9 mouse cellular contexts compared by ENCODE assay signal in the genomic region with DNA sequence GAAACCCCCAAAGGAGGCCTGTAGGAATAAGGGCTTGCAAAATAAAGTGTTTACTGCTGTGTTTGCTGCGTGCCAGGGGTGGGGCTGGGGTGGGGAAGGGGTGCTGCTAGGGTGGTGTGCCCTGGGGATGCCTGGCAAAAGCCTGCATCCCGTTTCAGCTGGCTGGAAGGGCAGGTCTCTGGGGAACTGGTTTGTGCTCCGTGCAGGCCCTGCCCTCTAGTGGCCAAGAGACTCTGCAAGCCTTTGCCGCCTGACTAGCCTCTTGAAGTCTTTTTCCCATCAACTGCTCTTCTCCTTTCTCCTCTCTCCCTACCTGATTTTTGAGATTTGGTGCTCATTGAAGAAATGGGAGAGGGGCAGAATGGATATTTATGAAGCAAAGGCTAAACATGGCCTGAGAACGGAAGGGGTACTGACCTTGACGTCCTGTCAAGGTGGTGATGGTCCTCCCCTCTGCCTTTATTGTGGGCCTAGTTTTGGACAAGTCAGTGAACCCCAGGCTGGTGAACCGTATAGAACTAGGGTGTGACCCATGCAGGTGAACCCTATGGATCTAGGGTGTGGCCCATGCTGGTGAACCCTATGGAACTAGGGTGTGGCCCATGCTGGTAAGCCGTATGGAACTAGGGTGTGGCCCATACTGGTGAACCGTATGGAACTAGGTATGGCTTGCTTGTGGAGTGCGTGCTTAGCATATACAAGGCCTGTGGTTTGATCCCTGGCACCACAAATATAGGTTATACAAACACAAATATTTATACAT. TPM values are rescaled to one million over a fixed set of nuclear protein-coding genes. Genes with fewer than 3 reads are reported as not detected.
DNase-seq lines count a peak whose midpoint lies in the region; ATAC-seq lines count a peak whose summit lies in the region.
"Had no signal": no experiment of that assay in that cellular context is flagged by ENCODE, and none has a peak within 500 bp of the region (broad histone marks: within the 10 kb centered on the region; RNA-seq: fewer than 3 reads in every experiment).

No protein-coding gene starts in this region.

- no peaks in the 10 kb centered on the region for H3K27me3 ChIP-seq in intestine, embryonic 16.5 days (replicated peaks; ENCODE audit: control insufficient read depth, insufficient read depth, low read length)
- H3K27me3 ChIP-seq in midbrain, embryonic 14.5 days (ENCODE audit: control insufficient read depth, insufficient read depth, low read length): no peaks in the 10 kb centered on the region

- intact Hi-C loops in left cerebral cortex, postnatal 14 days (cut with DNase I): loop anchor here (1.0 to 10.0 kb wide), 3 partner anchors 98 to 400 kb away; no protein-coding TSS in a partner anchor

- no peaks in the 10 kb centered on the region for H3K36me3 ChIP-seq in intestine, embryonic 16.5 days (ENCODE audit: control insufficient read depth, insufficient read depth, low read length)
- H3K36me3 ChIP-seq in midbrain, embryonic 14.5 days (ENCODE audit: control insufficient read depth, insufficient read depth, low read length): no peaks in the 10 kb centered on the region

- WGBS in intestine, embryonic 16.5 days: 35% methylated on average over 10 of the region's 10 CpGs
- 44% methylated on average over 10 of the region's 10 CpGs for WGBS in midbrain, embryonic 14.5 days

- DNase-seq in 3T3-L1 (ENCODE audit: low read depth, low spot score) (peak; percentile 79), MEL-GATA-1-ER (ENCODE audit: extremely low read depth, low read depth) (peak; percentile 59)
- DNase-seq in cerebellum, adult 18-20 months: peak; percentile 73 to 75
- peak; percentile 63 for DNase-seq in forelimb bud, embryonic 11.5 days (ENCODE audit: low read depth, low spot score)
- peak; percentile 79 to 81 for DNase-seq in left cerebral cortex, postnatal 14 days (ENCODE audit: low spot score in 2 of 2)
- peak; percentile 91 for DNase-seq in midbrain, embryonic 14.5 days
- DNase-seq in testis, postnatal 10 days (ENCODE audit: low spot score): peak; percentile 81

- H3K4me1 ChIP-seq in intestine, embryonic 16.5 days (ENCODE audit: control insufficient read depth, insufficient read depth, low read length): no peaks in the 10 kb centered on the region
- no peaks in the 10 kb centered on the region for H3K4me1 ChIP-seq in midbrain, embryonic 14.5 days (ENCODE audit: control insufficient read depth, insufficient read depth, low read length)

- no peak overlapping the region for H3K9ac ChIP-seq in intestine, embryonic 16.5 days (ENCODE audit: low read depth, low read length)
- no peak overlapping the region for H3K9ac ChIP-seq in midbrain, embryonic 14.5 days (replicated peaks; ENCODE audit: low read length)

- no peaks in the 10 kb centered on the region for H3K9me3 ChIP-seq in intestine, embryonic 16.5 days (ENCODE audit: control insufficient read depth, low read length)
- H3K9me3 ChIP-seq in midbrain, embryonic 14.5 days (ENCODE audit: control insufficient read depth, low read length): no peaks in the 10 kb centered on the region

- H3K27ac ChIP-seq in intestine, embryonic 16.5 days (ENCODE audit: low read length): no peak overlapping the region
- H3K27ac ChIP-seq in midbrain, embryonic 14.5 days (replicated peaks; ENCODE audit: low read depth, low read length): no peak overlapping the region

- H3K4me2 ChIP-seq in intestine, embryonic 16.5 days (ENCODE audit: low read depth, low read length): no peak overlapping the region
- no peak overlapping the region for H3K4me2 ChIP-seq in midbrain, embryonic 14.5 days (ENCODE audit: low read length)

- peak; percentile 55; the same call in 1 of the 2 replicates for ATAC-seq in intestine, embryonic 16.5 days
- ATAC-seq in midbrain, embryonic 14.5 days (ENCODE audit: low FRiP score, low TSS enrichment): 0 out of 2 replicates have a peak, but pooled peaks have one; percentile 47

- H3K4me3 ChIP-seq in intestine, embryonic 16.5 days (ENCODE audit: low read length): no peak overlapping the region
- no peak overlapping the region for H3K4me3 ChIP-seq in midbrain, embryonic 14.5 days (replicated peaks; ENCODE audit: low read depth, low read length)
- H3K4me3 ChIP-seq: myocyte had no signal

RNA-seq across cellular contexts. Expression of a gene that starts 26.7 kb away (rescaled TPM):
- polyA plus RNA-seq in intestine, embryonic 16.5 days (2015; fragmentation: Nextera tagmentation; extraction: Ambion mirVana): 56.4 and 60.3 TPM in 2 replicates
- total RNA-seq in left cerebral cortex, postnatal 14 days (2021): 10 to 100 TPM; 15.6 to 16.1 TPM
- 11.4 and 11.7 TPM in 2 replicates for polyA plus RNA-seq in midbrain, embryonic 14.5 days (2014; fragmentation: Nextera tagmentation; extraction: Ambion mirVana)
